Mouse (Mus musculus) lung, postnatal 0 days (tissue): ENCODE measurements around the gene Usp11.

ENCODE experiments used
- CTCF ChIP-seq: IDR thresholded peaks from 2 replicates; pipeline ENCODE4 v1.5.1; 2016; ENCODE audit warnings: antibody characterized with exemption, mild to moderate bottlenecking
- EP300 ChIP-seq: IDR thresholded peaks from 2 replicates; pipeline ENCODE4 v1.6.1; 2016; ENCODE audit warnings: antibody characterized with exemption, mild to moderate bottlenecking, control low read depth

DNA sequence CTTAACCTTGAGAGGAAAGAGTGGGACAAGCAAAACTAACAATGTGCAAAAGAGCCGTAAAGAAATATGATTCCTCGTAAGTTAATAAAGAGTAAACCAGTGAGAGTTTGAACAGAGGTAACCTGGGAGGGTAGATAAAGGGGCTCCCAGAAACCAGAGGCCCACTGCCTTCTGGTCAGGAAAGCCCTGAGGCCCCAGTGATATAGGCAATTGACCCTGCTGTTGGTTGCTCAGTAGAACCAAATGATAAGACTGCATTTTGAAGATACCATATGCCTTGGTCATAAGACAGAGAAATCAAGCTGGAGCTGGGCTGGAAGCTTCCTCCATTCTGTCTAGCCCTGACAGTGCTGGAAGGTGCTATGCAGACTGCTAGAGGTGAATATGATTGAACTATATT, 45.1 kb downstream of the Usp11 start:
- no peak for TF ChIP-seq CTCF
- no peak for TF ChIP-seq EP300
